Mouse (Mus musculus): ENCODE measurements at regions not wholly inside any gene's neighbourhood (a gene's known extent, or its start where the extent isn't known, plus 50 kb on each side); places are given as distances from the start of the nearest gene placed in this dataset.
"Not testable (repeated sequence)": the region's sequence is repeated elsewhere in the genome, so short reads cannot be mapped to it uniquely, and the experiment has no call there.

- DNase-seq (ENCODE audit: low spot score in 2 of 2); intact Hi-C loops (cut with DNase I): not testable (repeated sequence)
Observed at GRCm38 (mm10) chr13:61805300-61805699, 235.4 kb upstream of the Cts3 start.

- intact Hi-C loops (cut with DNase I) = not testable (repeated sequence)
- peak; percentile 2 to 13 for DNase-seq (ENCODE audit: low spot score in 2 of 2)
Observed at GRCm38 (mm10) chr13:61804168-61804874, 234.4 kb upstream of the Cts3 start.

GRCm38 (mm10) chr13:61803763-61804162, 233.8 kb upstream of the Cts3 start:
- DNase-seq (ENCODE audit: low spot score in 2 of 2); intact Hi-C loops (cut with DNase I): not testable (repeated sequence)

- DNase-seq (ENCODE audit: low spot score in 2 of 2); intact Hi-C loops (cut with DNase I): not testable (repeated sequence)
Observed at GRCm38 (mm10) chr13:61763457-61763856, 193.5 kb upstream of the Cts3 start.

Small RNA genes lying in the stretch of these regions (microRNA-seq; reads per million reads assigned to microRNA genes)
- gene Gm23739 = 0 reads per million in 2 experiments
